Mouse (Mus musculus) mesoderm, embryonic 11.5 days (tissue): ENCODE data around the gene Twist2.
A peak's percentile ranks its signal among the peaks of the same experiment; 100 is the strongest.

Experiments used
- DNase-seq: peaks from one replicate; pipeline ENCODE4 v3.0.0-alpha.2; 2012; ENCODE audit warnings: low read depth, low spot score

Gene Twist2

GRCm38 (mm10) chr1:91816571-91816970 is 15.3 kb downstream of the Twist2 start:
- DNase-seq: peak; percentile 56

GRCm38 (mm10) chr1:91819237-91819636 is 18.0 kb downstream of the Twist2 start:
- DNase-seq: peak; percentile 64

GRCm38 (mm10) chr1:91820531-91820930 is 19.3 kb downstream of the Twist2 start:
- no peak for DNase-seq

GRCm38 (mm10) chr1:91822316-91822824 is 21.1 kb downstream of the Twist2 start:
- no peak for DNase-seq

- DNase-seq: no peak
Measured at GRCm38 (mm10) chr1:91823530-91823929, 22.3 kb downstream of the Twist2 start.

- DNase-seq: no peak
Measured at GRCm38 (mm10) chr1:91823951-91824350, 22.7 kb downstream of the Twist2 start.

- DNase-seq: no peak
Measured at GRCm38 (mm10) chr1:91825261-91825660, 24.0 kb downstream of the Twist2 start.

GRCm38 (mm10) chr1:91831978-91832377 is 30.7 kb downstream of the Twist2 start:
- DNase-seq: no peak

GRCm38 (mm10) chr1:91839557-91839956 is 38.3 kb downstream of the Twist2 start:
- no peak for DNase-seq

GRCm38 (mm10) chr1:91839979-91840378 is 38.7 kb downstream of the Twist2 start:
- no peak for DNase-seq

GRCm38 (mm10) chr1:91844236-91844635 is 43.0 kb downstream of the Twist2 start:
- DNase-seq: no peak

GRCm38 (mm10) chr1:91844681-91845379 is 43.6 kb downstream of the Twist2 start:
- peak; percentile 86 for DNase-seq

GRCm38 (mm10) chr1:91845380-91845957 is 44.2 kb downstream of the Twist2 start:
- no peak for DNase-seq

- DNase-seq: no peak
Measured at GRCm38 (mm10) chr1:91851300-91851699, 50.0 kb downstream of the Twist2 start.

GRCm38 (mm10) chr1:91856771-91857664 is 55.8 kb downstream of the Twist2 start:
- no peak for DNase-seq

- no peak for DNase-seq
Measured at GRCm38 (mm10) chr1:91858101-91858790, 57.0 kb downstream of the Twist2 start.

GRCm38 (mm10) chr1:91858901-91859300 is 57.6 kb downstream of the Twist2 start:
- DNase-seq: no peak

- DNase-seq: no peak
Measured at GRCm38 (mm10) chr1:91861511-91861910, 60.2 kb downstream of the Twist2 start.

GRCm38 (mm10) chr1:91866001-91866400 is 64.7 kb downstream of the Twist2 start:
- DNase-seq: no peak

- DNase-seq: peak; percentile 48
Measured at GRCm38 (mm10) chr1:91871101-91871500, 69.8 kb downstream of the Twist2 start.

- no peak for DNase-seq
Measured at GRCm38 (mm10) chr1:91872388-91873059, 71.3 kb downstream of the Twist2 start.
